7 mouse cellular contexts compared by ENCODE assay signal in genomic region chr9:43221643-43222428, GRCm38 (mm10). TPM values are rescaled to one million over a fixed set of nuclear protein-coding genes. Genes with fewer than 3 reads are reported as not detected.
A peak's percentile ranks its signal among the peaks of the same experiment; 100 is the strongest.
DNase-seq lines count a peak whose midpoint lies in the region; ATAC-seq and TF ChIP-seq lines count a peak whose summit lies in the region.

No protein-coding gene starts in this region.

- WGBS in hindbrain, postnatal 0 days, result 35% methylated on average over 18 of the region's 18 CpGs
- 32% methylated on average over 18 of the region's 18 CpGs for WGBS in midbrain, embryonic 10.5 days

- TF ChIP-seq CTCF in hindbrain, postnatal 0 days (IDR thresholded peaks at IDR 0.05; ENCODE audit: low read depth), result peak; percentile 89

- DNase-seq in ZHBTc4 (ENCODE audit: low read depth, low spot score), result peak; percentile 93
- DNase-seq in cerebellum, postnatal 10 days, result peak; percentile 91 to 93
- peak; percentile 45 to 96 for DNase-seq in frontal cortex, adult 2 months (ENCODE audit: extremely low spot score in 1 of 2, low spot score in 1 of 2)
- DNase-seq in hindbrain, postnatal 0 days (ENCODE audit: low spot score), result peak; percentile 89
- DNase-seq in left cerebral cortex, postnatal 10 days (ENCODE audit: extremely low spot score in 1 of 2, low spot score in 2 of 2), result peak; percentile 82 to 85
- DNase-seq in midbrain, embryonic 10.5 days (ENCODE audit: low spot score), result peak; percentile 88
- peak; percentile 72 for DNase-seq in spleen, adult 12 weeks (ENCODE audit: low spot score)

- no peaks in the 10 kb centered on the region for H3K4me1 ChIP-seq in hindbrain, postnatal 0 days (ENCODE audit: insufficient read depth, low read length)
- H3K4me1 ChIP-seq in midbrain, embryonic 10.5 days, result peaks cover 20% of the 10 kb centered on the region

- H3K4me3 ChIP-seq in hindbrain, postnatal 0 days (ENCODE audit: low read length), result no peak overlapping the region
- H3K4me3 ChIP-seq in midbrain, embryonic 10.5 days, result no peak overlapping the region

- no peak overlapping the region for H3K27ac ChIP-seq in hindbrain, postnatal 0 days
- H3K27ac ChIP-seq in midbrain, embryonic 10.5 days (replicated peaks), result peak overlapping the region; percentile 74

- H3K4me2 ChIP-seq in hindbrain, postnatal 0 days (ENCODE audit: low read depth, low read length), result no peak overlapping the region

- H3K27me3 ChIP-seq in hindbrain, postnatal 0 days (ENCODE audit: insufficient read depth, low read length), result no peaks in the 10 kb centered on the region
- no peaks in the 10 kb centered on the region for H3K27me3 ChIP-seq in midbrain, embryonic 10.5 days (ENCODE audit: low read depth, poor library complexity, severe bottlenecking)

- no peak overlapping the region for H3K9ac ChIP-seq in hindbrain, postnatal 0 days (replicated peaks; ENCODE audit: low read length)

- H3K36me3 ChIP-seq in hindbrain, postnatal 0 days (ENCODE audit: insufficient read depth, low read length), result no peaks in the 10 kb centered on the region
- no peaks in the 10 kb centered on the region for H3K36me3 ChIP-seq in midbrain, embryonic 10.5 days

- H3K9me3 ChIP-seq in hindbrain, postnatal 0 days (ENCODE audit: low read length), result no peaks in the 10 kb centered on the region
- H3K9me3 ChIP-seq in midbrain, embryonic 10.5 days (replicated peaks), result no peaks in the 10 kb centered on the region

- peak; percentile 76 for ATAC-seq in hindbrain, postnatal 0 days

- intact Hi-C loops in left cerebral cortex, postnatal 10 days (cut with DNase I), result loop anchor here (1.0 to 10.0 kb wide), 2 partner anchors 62 to 753 kb away; no protein-coding TSS in a partner anchor

RNA-seq across cellular contexts. Expression of gene Pou2f3, which starts 11.7 kb away (rescaled TPM):
- 0.17 and 0.26 TPM in 2 replicates for polyA plus RNA-seq in frontal cortex, adult 2 months (2012; rRNA removed)
- total RNA-seq in hindbrain, postnatal 0 days (2014; rRNA removed), result 0.10 TPM in 1 of 2 replicates, not detected in the other
- 0.11 and 0.13 TPM in 2 replicates for polyA plus RNA-seq in hindbrain, postnatal 0 days (2015; fragmentation: Nextera tagmentation; extraction: Ambion mirVana)
- not detected for total RNA-seq in left cerebral cortex, postnatal 10 days (2021)
- not detected in 2 replicates for polyA plus RNA-seq in midbrain, embryonic 10.5 days (2016; fragmentation: Nextera tagmentation; extraction: Ambion mirVana)

RNA-seq across cellular contexts. Expression of gene Oaf, which starts 17.9 kb away (rescaled TPM):
- 23.9 and 27.8 TPM in 2 replicates for polyA plus RNA-seq in frontal cortex, adult 2 months (2012; rRNA removed)
- 5.6 and 8.0 TPM in 2 replicates for total RNA-seq in hindbrain, postnatal 0 days (2014; rRNA removed)
- 6.2 TPM in 2 replicates for polyA plus RNA-seq in hindbrain, postnatal 0 days (2015; fragmentation: Nextera tagmentation; extraction: Ambion mirVana)
- total RNA-seq in left cerebral cortex, postnatal 10 days (2021), result 1 to 10 TPM; 8.1 to 9.6 TPM
- polyA plus RNA-seq in midbrain, embryonic 10.5 days (2016; fragmentation: Nextera tagmentation; extraction: Ambion mirVana), result 32.0 and 36.5 TPM in 2 replicates
